Mouse (Mus musculus) left cerebral cortex, adult 11 months (tissue): ENCODE data around the gene Cox8c.

ENCODE experiments used
- DNase-seq: peaks from one replicate; pipeline ENCODE4 v3.0.0; 2022; ENCODE audit warnings: low spot score

The Cox8c gene

GRCm38 (mm10) chr12:102899091-102899490 lies at the start of gene Cox8c:
Gene Cox8c (plus strand): TSS chr12:102899316.
- DNase-seq: no peak

- DNase-seq: no peak
These were observed 38.3 kb upstream of the Cox8c start for GRCm38 (mm10) chr12:102860806-102861205.

- DNase-seq: no peak
These were observed 29.3 kb upstream of the Cox8c start for GRCm38 (mm10) chr12:102869802-102870201.

GRCm38 (mm10) chr12:102870527-102870926 lies 28.6 kb upstream of the Cox8c start:
- DNase-seq: no peak

- no peak for DNase-seq
These were observed 21.6 kb upstream of the Cox8c start for GRCm38 (mm10) chr12:102877301-102878030.

- DNase-seq: peak; percentile 88
These were observed 20.9 kb upstream of the Cox8c start, which contains the start of gene Btbd7 for GRCm38 (mm10) chr12:102878031-102878823. Gene Btbd7 (minus strand): TSS chr12:102878471.

GRCm38 (mm10) chr12:102878901-102879300 lies 20.2 kb upstream of the Cox8c start:
- DNase-seq: no peak

GRCm38 (mm10) chr12:102885735-102886134 lies 13.4 kb upstream of the Cox8c start:
- peak; percentile 52 for DNase-seq

- no peak for DNase-seq
These were observed 11.8 kb upstream of the Cox8c start for GRCm38 (mm10) chr12:102887366-102887765.

- DNase-seq: no peak
These were observed 10.5 kb upstream of the Cox8c start for GRCm38 (mm10) chr12:102888568-102888967.

- DNase-seq: no peak
These were observed 9.1 kb downstream of the Cox8c start for GRCm38 (mm10) chr12:102908191-102908590.

GRCm38 (mm10) chr12:102916073-102916472 lies 17.0 kb downstream of the Cox8c start:
- DNase-seq: no peak

- no peak for DNase-seq
These were observed 30.6 kb downstream of the Cox8c start for GRCm38 (mm10) chr12:102929764-102930163.

- no peak for DNase-seq
These were observed 31.2 kb downstream of the Cox8c start for GRCm38 (mm10) chr12:102930335-102930734.

- DNase-seq: no peak
These were observed 31.7 kb downstream of the Cox8c start for GRCm38 (mm10) chr12:102930789-102931188.

- no peak for DNase-seq
These were observed 36.8 kb downstream of the Cox8c start for GRCm38 (mm10) chr12:102935892-102936291.

GRCm38 (mm10) chr12:102945571-102945970 lies 46.5 kb downstream of the Cox8c start:
- no peak for DNase-seq

GRCm38 (mm10) chr12:102947826-102948225 lies 48.7 kb downstream of the Cox8c start:
- DNase-seq: no peak

GRCm38 (mm10) chr12:102948778-102949394 lies 49.8 kb downstream of the Cox8c start, which contains the start of gene Unc79:
Gene Unc79 (plus strand): TSS chr12:102948859.
- peak; percentile 75 for DNase-seq

GRCm38 (mm10) chr12:102949395-102950208 lies 50.5 kb downstream of the Cox8c start:
- DNase-seq: peak; percentile 52
